Mouse (Mus musculus): ENCODE measurements around the gene Ak6. TPM values are rescaled to one million over a fixed set of nuclear protein-coding genes. Genes with fewer than 3 reads are reported as not detected.

Ak6 gene
- polyA plus RNA-seq (2017; shearing (Covaris generic)) = 100 to 1,000 TPM; 107 to 115 TPM

DNA sequence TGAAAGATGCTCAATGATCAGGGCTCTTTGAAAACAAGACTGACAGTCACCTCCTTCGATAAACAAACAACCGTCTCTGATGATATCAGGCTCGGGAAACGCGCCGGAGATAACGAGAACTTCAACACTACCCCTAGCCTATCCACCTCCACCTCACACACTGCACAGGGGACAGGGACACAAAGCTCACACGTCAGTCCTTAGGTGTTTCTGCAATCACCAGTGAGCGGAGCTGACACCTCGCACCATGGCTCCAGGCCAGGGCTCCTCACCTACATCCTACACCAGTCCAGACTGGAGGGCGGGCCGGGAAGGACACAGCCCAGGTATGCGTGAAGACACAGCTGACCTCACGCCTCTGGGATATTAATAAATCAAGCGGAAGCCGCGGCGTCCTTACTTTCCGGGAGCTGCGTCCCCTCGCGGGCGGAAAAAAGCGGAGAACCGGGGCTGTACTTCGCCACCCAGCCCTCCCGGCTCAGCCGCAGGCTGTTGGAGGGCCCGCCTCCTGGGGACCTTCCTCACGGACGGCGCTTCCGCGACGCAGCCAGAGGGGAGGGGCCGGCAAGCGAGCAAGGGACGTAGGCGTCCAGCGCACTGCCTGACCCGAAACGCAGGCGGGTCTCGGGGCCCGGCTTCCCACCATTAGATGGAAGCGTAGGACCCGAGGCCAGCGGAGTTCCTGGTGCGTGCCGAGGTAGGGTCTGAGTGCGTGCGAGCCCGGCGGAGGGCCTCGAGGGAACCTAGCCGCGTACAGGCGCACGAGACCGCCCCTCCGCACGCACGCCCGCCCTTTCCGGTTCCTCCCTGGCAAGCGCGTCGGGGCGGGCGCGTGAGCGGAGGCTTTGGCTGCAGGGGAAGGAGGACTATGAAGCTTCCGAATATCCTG lies at the start of gene Ak6, which contains the start of gene Rad17:
Ak6 (plus strand) TSS at position 430 of the 889 bp plus-strand sequence.
Rad17 (minus strand) TSS at position 502 of the 889 bp plus-strand sequence.
- peak; percentile 85 for ATAC-seq

DNA sequence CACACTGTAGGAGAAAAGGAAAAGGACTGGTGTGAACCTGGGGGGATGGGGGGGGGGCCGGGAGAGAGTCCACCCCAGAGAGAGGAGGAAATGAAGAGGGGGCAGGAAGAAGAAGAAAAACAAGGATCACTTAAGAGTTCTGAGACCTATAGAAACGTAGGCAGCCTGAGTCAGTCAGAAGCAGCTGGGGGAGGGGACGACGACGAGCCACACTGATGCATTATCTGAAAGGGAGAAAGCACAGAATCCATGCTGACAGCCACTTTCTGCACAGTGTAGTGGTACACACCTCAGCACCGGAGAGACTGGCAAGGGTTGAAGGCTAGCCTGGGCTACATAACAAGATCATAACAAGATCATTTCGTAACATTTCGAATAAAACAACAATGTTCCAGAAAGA lies 49.7 kb upstream of the Ak6 start:
- ATAC-seq = no peak

DNA sequence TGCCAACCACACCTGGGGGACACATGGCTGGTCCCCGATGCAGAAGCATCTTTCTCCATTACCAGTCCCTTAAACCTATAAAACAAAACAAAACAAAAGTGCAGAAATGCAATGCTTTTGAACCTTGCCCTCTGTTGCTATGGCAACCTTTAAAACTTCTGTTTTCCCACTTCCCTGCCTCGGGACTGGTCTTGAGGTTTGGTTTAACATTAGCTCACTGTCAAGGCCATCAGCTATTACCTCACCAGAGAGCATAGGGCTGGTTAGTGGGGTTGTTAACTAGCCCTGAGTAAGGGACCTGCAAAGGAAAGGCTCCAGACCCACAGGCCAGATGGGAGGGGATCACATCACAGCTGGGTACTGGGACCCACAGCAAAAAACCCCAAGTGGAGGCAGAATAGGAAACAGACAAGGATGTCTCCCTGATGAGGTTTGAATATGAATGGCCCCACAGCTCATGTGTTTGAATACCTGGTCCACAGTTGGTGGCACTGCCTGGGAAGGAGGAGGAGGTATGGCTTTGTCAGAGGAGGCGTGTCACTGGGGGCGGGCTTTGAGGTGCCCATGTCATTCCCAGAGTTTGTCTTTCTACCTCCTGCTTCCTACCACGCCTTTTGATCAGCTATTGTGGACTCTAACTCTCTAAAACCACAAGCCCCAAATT lies 48.4 kb upstream of the Ak6 start:
- no peak for ATAC-seq

DNA sequence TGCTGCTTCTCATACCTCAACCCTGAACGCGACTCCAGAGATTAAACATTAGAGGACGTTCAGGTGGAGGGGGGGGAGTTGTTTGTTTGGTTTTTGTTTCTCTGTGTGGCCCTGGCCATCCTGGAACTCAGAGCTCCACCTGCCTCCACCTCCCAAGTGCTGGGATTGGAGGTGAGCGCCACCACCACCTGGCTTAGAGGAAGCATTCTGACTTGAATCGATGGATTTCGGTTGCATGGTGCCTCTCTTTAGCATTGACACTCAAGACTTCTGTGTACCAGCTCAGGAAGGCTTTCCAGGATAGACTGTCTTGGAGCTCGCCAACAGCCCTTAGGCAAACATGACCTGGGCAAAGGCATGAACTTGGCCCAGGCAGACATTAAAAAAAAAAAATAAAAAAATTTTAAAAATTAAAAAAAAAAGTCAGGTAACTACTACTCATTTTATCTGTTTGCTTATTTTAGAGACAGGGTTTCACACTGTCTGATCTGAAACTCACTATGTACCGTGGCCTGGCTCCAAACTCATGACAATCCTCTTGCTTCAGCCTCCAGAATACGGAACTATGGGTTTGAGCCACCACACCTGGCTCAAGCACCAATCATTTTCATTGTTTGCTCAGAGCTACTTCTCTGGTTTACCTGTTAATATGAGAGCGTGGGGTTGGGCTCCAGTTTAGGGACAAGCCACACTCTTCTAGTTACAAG lies 47.6 kb upstream of the Ak6 start:
- ATAC-seq = no peak

DNA sequence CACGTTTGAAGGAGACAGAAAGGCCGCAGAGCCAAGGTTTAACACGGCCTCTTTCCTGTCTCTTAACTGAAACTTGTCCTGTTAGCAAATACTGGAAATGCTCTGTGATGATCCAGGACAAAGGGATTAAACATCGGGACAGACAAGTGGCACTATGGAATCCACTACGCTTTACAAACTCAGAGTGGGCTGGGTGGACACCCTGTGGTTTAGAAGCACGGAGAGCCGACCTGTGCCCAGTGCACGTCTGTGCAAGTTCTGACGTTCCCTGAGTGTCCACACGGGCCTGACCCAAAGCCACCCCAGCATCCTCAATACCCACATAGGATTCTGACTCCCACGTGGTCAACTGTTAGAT lies 47.1 kb upstream of the Ak6 start:
- ATAC-seq = no peak

DNA sequence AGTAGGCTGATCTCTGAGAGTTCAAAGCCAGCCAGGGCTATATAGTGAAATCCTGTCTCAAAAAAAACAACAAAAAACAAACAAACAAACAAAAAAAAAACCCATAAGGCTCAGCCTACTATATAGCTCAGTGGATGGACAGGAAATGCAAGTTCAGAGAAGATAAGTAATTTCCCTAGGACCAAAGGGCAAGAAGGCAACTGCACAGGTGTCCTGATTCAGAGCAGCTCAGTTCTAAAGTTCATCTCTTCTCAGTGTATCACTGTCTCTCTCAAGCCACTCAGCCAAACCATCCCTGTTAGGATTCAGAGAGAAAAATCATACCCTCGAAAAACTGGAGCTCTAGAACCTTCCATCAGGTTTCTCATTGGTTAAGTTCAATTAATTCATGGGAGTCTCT lies 44.9 kb upstream of the Ak6 start:
- ATAC-seq = no peak

GRCm38 (mm10) chr13:100607756-100608155 lies 43.0 kb upstream of the Ak6 start:
- ATAC-seq = no peak

DNA sequence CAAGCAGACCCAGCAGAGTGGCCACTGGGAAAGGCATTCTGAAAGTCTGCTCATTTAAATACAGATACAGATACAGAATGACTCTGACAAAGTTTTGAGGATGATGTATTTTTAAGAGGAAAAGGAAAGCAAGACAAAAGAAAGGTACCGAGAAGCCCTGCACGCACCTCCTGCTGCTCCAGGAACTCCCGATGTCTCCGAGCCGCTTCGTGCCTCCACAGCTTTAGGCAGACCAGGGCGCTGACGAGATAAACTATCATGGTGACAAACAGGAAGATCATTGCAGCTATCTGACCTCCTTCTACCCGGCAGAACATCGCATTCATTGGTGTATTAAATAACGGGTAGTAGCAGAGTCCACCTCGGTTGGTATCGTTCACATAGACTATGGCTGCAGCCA lies 39.5 kb upstream of the Ak6 start:
- no peak for ATAC-seq

- no peak for ATAC-seq
Observed at GRCm38 (mm10) chr13:100612251-100612650, 38.5 kb upstream of the Ak6 start.

DNA sequence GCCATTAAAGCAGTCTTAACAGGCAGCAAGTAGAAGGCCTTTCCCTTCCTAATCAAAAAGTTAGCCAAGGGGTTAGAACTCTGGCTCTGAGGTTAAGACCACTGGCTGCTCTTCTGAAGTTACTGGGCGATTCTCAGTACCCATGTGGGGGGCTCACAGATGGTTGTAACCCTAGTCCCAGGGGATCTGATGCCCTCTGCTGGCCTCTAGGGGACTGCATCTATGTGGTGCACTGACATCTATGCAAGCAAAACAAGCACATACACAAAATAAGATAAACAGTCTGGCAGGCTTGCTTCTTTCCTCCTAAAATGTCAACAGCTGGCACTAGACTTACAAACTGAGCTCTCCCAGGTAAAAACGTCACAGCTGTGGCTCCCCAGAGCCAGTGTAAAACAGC lies 37.9 kb upstream of the Ak6 start:
- ATAC-seq = no peak

DNA sequence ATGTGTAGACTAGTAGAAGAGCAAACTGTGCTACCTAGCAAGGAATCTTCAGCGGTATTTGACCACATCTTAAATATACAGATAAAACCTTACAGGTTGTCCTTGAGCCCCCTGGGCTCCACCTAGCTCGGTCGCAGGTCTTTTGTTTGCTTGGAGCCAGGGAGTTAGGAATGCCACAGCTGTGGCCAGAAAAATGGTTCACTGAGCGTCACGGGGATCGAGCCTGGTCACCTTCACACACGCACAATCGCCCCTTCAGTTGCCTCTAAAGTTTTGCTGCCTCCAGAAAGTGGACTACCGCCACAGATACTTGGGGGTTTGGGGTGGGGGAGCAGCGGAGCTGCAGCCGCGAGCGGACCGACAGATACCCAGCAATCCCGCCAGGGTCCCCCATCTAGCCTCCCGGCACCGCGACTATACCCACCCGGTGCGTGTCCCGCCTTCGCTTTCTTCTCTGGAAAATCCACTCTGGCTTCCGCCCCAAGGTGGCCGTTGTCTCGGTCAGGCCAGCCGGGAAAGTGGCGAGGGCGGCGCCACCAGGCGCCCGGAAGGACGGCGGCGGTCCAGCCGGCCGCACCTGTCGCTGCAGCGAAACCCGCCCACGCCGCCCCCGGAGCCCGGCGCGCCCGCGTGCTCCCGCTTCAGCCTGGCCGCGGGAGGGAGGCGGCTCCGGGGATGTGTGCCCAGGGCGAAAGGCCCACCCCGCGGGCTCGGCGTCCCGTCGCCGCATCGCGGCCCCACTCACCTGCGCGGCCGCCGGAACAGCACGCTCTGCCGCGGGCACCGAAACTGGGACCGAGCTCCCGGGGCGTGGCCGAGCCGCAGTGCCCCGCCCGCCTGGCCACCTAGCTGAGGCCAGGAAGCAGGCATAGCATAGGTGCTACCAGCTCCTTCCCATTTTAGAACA lies 34.3 kb upstream of the Ak6 start, which contains the start of gene Marveld2:
Marveld2 (minus strand) TSS at position 791 of the 907 bp plus-strand sequence.
- ATAC-seq = peak; percentile 81

- no peak for ATAC-seq
Observed at GRCm38 (mm10) chr13:100617583-100617982, 33.2 kb upstream of the Ak6 start.

GRCm38 (mm10) chr13:100622241-100622640 lies 28.5 kb upstream of the Ak6 start:
- no peak for ATAC-seq

GRCm38 (mm10) chr13:100634106-100634691 lies 16.6 kb upstream of the Ak6 start:
- no peak for ATAC-seq

GRCm38 (mm10) chr13:100642471-100643209 lies 8.1 kb upstream of the Ak6 start:
- ATAC-seq = no peak

DNA sequence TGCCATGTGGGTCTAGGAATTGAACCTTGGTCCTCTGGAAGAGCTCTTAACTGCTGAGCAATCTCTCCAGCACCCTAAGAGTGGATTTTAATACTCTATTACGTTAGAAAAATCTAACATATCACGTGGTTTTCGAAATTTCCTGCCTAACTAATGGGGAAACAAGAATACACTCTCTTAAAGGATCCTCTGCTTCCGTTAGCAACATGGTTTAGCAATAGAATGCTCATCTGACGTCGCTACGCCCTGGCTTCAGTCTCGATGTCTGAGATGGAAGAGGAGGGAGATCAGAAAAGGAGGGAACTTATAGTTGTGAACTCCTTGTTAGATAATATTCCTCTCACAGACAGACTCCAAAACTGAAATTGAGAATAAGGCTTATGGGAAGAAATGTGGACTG lies 2.6 kb upstream of the Ak6 start:
- no peak for ATAC-seq

DNA sequence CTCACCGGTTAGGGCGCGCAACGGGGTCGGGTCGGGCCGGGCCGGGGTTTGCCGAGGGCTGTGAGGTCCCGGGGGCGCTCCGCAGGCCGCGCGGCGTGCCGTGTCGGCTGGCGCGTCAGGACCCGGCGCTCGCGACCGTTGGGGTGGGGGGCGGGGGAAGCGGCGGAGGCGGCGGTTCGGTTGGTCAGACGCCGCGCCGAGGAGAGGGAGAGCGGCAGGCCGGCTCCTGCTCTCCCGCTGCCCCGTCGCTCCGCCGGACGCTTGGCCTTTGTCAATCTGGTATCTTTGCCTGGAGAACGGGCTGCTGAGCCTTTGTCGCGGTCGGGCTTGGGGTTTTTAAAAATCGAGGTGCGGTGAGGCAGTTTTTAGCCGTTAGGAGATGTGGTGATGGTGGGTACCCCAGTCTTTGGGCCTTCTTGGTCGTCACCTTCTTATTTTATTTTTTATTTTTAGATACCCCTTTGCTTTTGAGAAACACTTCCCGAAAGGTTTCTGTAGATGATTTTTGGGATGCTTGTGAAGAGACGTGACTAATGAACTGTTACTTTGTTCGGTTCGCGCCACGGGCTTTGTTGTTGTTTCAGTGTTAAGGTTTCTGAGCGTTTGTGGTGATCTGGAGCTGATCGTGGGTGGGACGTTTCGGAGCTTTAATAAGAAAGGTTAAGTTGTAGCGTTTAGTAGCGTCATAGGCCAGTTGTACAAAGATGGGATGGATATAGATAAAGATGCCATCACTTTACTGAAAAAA lies 834 bp downstream of the Ak6 start, which contains the start of gene Taf9:
Taf9 (plus strand) TSS at position 141 of the 748 bp plus-strand sequence.
- no peak for ATAC-seq

DNA sequence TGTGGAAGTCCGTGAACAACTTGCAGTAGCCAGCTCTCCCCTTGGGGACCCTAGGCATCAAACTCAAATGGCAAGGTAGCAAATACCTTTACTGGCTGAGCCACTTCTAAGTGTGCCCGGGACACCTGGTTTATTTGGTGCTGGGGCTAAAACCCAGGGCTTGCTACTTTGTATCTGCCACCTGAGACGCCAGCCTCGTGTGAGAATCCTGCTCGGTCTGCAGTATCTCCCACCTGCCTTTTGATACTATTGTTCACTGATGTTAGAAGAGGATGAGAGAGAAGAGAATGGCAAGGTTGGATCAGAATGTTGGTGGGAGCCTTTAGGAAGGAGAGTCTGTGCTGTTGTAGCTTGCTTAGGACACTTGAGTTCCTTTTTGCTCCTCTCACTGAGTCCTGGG lies 7.3 kb downstream of the Ak6 start:
- no peak for ATAC-seq

GRCm38 (mm10) chr13:100659864-100660456 lies 9.2 kb downstream of the Ak6 start:
- ATAC-seq = peak; percentile 88

All from CD4-positive, CD25-positive, alpha-beta regulatory T cell, adult 4 months (primary cell).